In genomic region chr5:107111802-107112201, GRCm38 (mm10) we compare ENCODE assay signal across 7 mouse cellular contexts.
DNase-seq lines count a peak whose midpoint lies in the region; ATAC-seq lines count a peak whose summit lies in the region.

No protein-coding gene starts in this region.

- no peak overlapping the region for H3K9ac ChIP-seq in hindbrain, embryonic 12.5 days
- H3K9ac ChIP-seq in embryonic facial prominence, embryonic 15.5 days = no peak overlapping the region
- no peak overlapping the region for H3K9ac ChIP-seq in lung, embryonic 16.5 days (ENCODE audit: low read length)

- H3K36me3 ChIP-seq in hindbrain, embryonic 10.5 days = no peaks in the 10 kb centered on the region
- no peaks in the 10 kb centered on the region for H3K36me3 ChIP-seq in hindbrain, embryonic 12.5 days
- peaks cover 40% of the 10 kb centered on the region for H3K36me3 ChIP-seq in embryonic facial prominence, embryonic 15.5 days
- H3K36me3 ChIP-seq in lung, embryonic 16.5 days (ENCODE audit: control insufficient read depth, insufficient read depth, low read length) = peaks cover 10% of the 10 kb centered on the region; the same call in 1 of the 2 replicates

- H3K27me3 ChIP-seq in hindbrain, embryonic 10.5 days (ENCODE audit: insufficient read depth, poor library complexity, severe bottlenecking) = no peaks in the 10 kb centered on the region
- H3K27me3 ChIP-seq in hindbrain, embryonic 12.5 days = no peaks in the 10 kb centered on the region; the same call in 1 of the 2 replicates
- no peaks in the 10 kb centered on the region for H3K27me3 ChIP-seq in embryonic facial prominence, embryonic 15.5 days
- H3K27me3 ChIP-seq in lung, embryonic 16.5 days (ENCODE audit: control insufficient read depth, insufficient read depth, low read depth, low read length) = no peaks in the 10 kb centered on the region

- no peak overlapping the region for H3K4me3 ChIP-seq in hindbrain, embryonic 10.5 days
- H3K4me3 ChIP-seq in hindbrain, embryonic 12.5 days = no peak overlapping the region
- no peak overlapping the region for H3K4me3 ChIP-seq in embryonic facial prominence, embryonic 15.5 days (replicated peaks)
- no peak overlapping the region for H3K4me3 ChIP-seq in lung, embryonic 16.5 days (ENCODE audit: low read length)

- no peak for ATAC-seq in hindbrain, embryonic 12.5 days (ENCODE audit: low FRiP score)
- ATAC-seq in embryonic facial prominence, embryonic 15.5 days (ENCODE audit: insufficient number of reproducible peaks, low FRiP score, low TSS enrichment, low read depth) = no peak
- ATAC-seq in lung, embryonic 16.5 days (ENCODE audit: low read depth) = peak; percentile 44

- H3K27ac ChIP-seq in hindbrain, embryonic 10.5 days = peak overlapping the region; percentile 54; the same call in 1 of the 2 replicates
- H3K27ac ChIP-seq in hindbrain, embryonic 12.5 days = no peak overlapping the region
- H3K27ac ChIP-seq in embryonic facial prominence, embryonic 15.5 days (replicated peaks) = peak overlapping the region; percentile 79
- H3K27ac ChIP-seq in lung, embryonic 16.5 days (ENCODE audit: low read length) = peak overlapping the region; percentile 44; the same call in 1 of the 2 replicates

- no peaks in the 10 kb centered on the region for H3K9me3 ChIP-seq in hindbrain, embryonic 10.5 days
- H3K9me3 ChIP-seq in hindbrain, embryonic 12.5 days (replicated peaks) = no peaks in the 10 kb centered on the region
- H3K9me3 ChIP-seq in embryonic facial prominence, embryonic 15.5 days (replicated peaks) = no peaks in the 10 kb centered on the region
- H3K9me3 ChIP-seq in lung, embryonic 16.5 days (ENCODE audit: control insufficient read depth, low read length) = no peaks in the 10 kb centered on the region

- peaks cover 48% of the 10 kb centered on the region for H3K4me1 ChIP-seq in hindbrain, embryonic 10.5 days (replicated peaks)
- peaks cover 29% of the 10 kb centered on the region for H3K4me1 ChIP-seq in hindbrain, embryonic 12.5 days
- H3K4me1 ChIP-seq in embryonic facial prominence, embryonic 15.5 days = peaks cover 33% of the 10 kb centered on the region
- H3K4me1 ChIP-seq in lung, embryonic 16.5 days (replicated peaks; ENCODE audit: control insufficient read depth, insufficient read depth, low read length) = peaks cover 21% of the 10 kb centered on the region

- no peak for DNase-seq in hindbrain, embryonic 10.5 days (ENCODE audit: low spot score)
- DNase-seq in MN1 (ENCODE audit: low spot score) = peak; percentile 38
- DNase-seq in thymus, postnatal 25 days = no peak
- DNase-seq in urinary bladder, postnatal 4 days (ENCODE audit: low spot score in 2 of 2) = no peak

- WGBS in hindbrain, embryonic 10.5 days = 58% methylated on average over 3 of the region's 3 CpGs
- 56% methylated on average over 3 of the region's 3 CpGs for WGBS in hindbrain, embryonic 12.5 days
- WGBS in embryonic facial prominence, embryonic 15.5 days = 38% methylated on average over 3 of the region's 3 CpGs
- WGBS in lung, embryonic 16.5 days = 33% methylated on average over 3 of the region's 3 CpGs

- no peak overlapping the region for H3K4me2 ChIP-seq in hindbrain, embryonic 12.5 days (replicated peaks)
- H3K4me2 ChIP-seq in embryonic facial prominence, embryonic 15.5 days (replicated peaks) = no peak overlapping the region
- H3K4me2 ChIP-seq in lung, embryonic 16.5 days (ENCODE audit: low read depth, low read length) = no peak overlapping the region
